Mouse (Mus musculus): ENCODE data around the gene H60b. TPM values are rescaled to one million over a fixed set of nuclear protein-coding genes. Genes with fewer than 3 reads are reported as not detected.
"Not testable (repeated sequence)": the region's sequence is repeated elsewhere in the genome, so short reads cannot be mapped to it uniquely, and the experiment has no call there.

Gene H60b
- polyA plus RNA-seq, 1 experiment from 2014 or later, result 0.59 TPM

GRCm38 (mm10) chr10:22270879-22271786 is 112.7 kb downstream of the H60b start:
- H3K9me3 ChIP-seq; H3K27ac ChIP-seq; H3K4me3 ChIP-seq (replicated peaks); H3K4me2 ChIP-seq; H3K9ac ChIP-seq; H3K36me3 ChIP-seq (replicated peaks): not testable (repeated sequence)
- Histone ChIP-seq H3K4me1 (peaks cover 19% of the 10 kb centered on the region), H3K27me3 (peaks cover 19% of the 10 kb centered on the region)
- 21% methylated on average over 8 of the region's 8 CpGs for WGBS
- ATAC-seq (ENCODE audit: low FRiP score), result peak; percentile 67; the same call in 1 of the 2 replicates

GRCm38 (mm10) chr10:22272914-22273683 is 114.7 kb downstream of the H60b start:
- H3K4me1 ChIP-seq, result peaks cover 19% of the 10 kb centered on the region
- peak overlapping the region; percentile 40; the same call in 1 of the 2 replicates for H3K9ac ChIP-seq
- peak; percentile 61; the same call in 1 of the 2 replicates for ATAC-seq (ENCODE audit: low FRiP score)
- not testable (repeated sequence) for H3K27ac ChIP-seq; H3K9me3 ChIP-seq; H3K36me3 ChIP-seq (replicated peaks)
- peaks cover 19% of the 10 kb centered on the region for H3K27me3 ChIP-seq
- WGBS, result 2% methylated on average over 37 of the region's 37 CpGs
- H3K4me2 ChIP-seq, result peak overlapping the region; percentile 84
- H3K4me3 ChIP-seq (replicated peaks), result peak overlapping the region; percentile 48

- H3K9me3 ChIP-seq, result no peaks in the 10 kb centered on the region
- H3K4me1 ChIP-seq, result peaks cover 19% of the 10 kb centered on the region
- peak overlapping the region; percentile 48 for H3K4me3 ChIP-seq (replicated peaks)
- H3K4me2 ChIP-seq, result peak overlapping the region; percentile 84
- peak overlapping the region; percentile 40 for H3K9ac ChIP-seq
- under 1% methylated on average over 41 of the region's 41 CpGs for WGBS
- H3K27me3 ChIP-seq, result peaks cover 19% of the 10 kb centered on the region
- no peak overlapping the region for H3K27ac ChIP-seq
- H3K36me3 ChIP-seq (replicated peaks), result no peaks in the 10 kb centered on the region
- ATAC-seq (ENCODE audit: low FRiP score), result no peak
These were observed 115.4 kb downstream of the H60b start for GRCm38 (mm10) chr10:22273684-22274305.

GRCm38 (mm10) chr10:22274445-22275057 is 116.2 kb downstream of the H60b start:
- Histone ChIP-seq H3K4me1 (peaks cover 19% of the 10 kb centered on the region), H3K27ac (no peak overlapping the region), H3K4me2 (peak overlapping the region; percentile 84), H3K9me3 (no peaks in the 10 kb centered on the region), H3K27me3 (peaks cover 19% of the 10 kb centered on the region), H3K36me3 (replicated peaks) (no peaks in the 10 kb centered on the region), H3K9ac (0 out of 2 replicates have a peak overlapping the region, but pooled peaks have one; percentile 38), H3K4me3 (replicated peaks) (peak overlapping the region; percentile 48)
- ATAC-seq (ENCODE audit: low FRiP score), result no peak; the same call in 1 of the 2 replicates
- 4% methylated on average over 19 of the region's 19 CpGs for WGBS

DNA sequence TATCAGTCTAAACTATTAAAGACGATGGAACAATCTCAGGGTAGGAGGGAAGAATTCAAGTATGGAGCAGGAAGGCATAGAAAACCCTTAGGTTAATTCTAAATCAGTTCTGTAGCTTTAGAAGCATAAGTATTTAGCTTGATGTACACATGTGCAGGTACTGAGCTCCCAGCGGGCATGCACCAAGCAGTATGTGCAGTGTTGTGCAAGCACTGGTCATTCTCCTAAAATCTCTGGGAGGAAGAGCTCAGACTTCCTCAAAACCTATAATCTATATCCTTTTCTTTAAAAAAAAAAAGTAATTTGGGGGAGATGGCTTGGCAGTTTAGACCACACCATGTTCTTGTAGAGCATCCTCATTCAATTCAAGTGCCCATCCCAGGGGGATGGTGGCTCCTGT is 120.1 kb downstream of the H60b start:
- not testable (repeated sequence) for H3K4me2 ChIP-seq; H3K4me3 ChIP-seq (replicated peaks); H3K36me3 ChIP-seq (replicated peaks); H3K27ac ChIP-seq; H3K9me3 ChIP-seq; H3K9ac ChIP-seq; ATAC-seq (ENCODE audit: low FRiP score)
- 82% methylated on average over 2 of the region's 2 CpGs for WGBS
- Histone ChIP-seq H3K4me1 (peaks cover 12% of the 10 kb centered on the region), H3K27me3 (peaks cover 22% of the 10 kb centered on the region)

DNA sequence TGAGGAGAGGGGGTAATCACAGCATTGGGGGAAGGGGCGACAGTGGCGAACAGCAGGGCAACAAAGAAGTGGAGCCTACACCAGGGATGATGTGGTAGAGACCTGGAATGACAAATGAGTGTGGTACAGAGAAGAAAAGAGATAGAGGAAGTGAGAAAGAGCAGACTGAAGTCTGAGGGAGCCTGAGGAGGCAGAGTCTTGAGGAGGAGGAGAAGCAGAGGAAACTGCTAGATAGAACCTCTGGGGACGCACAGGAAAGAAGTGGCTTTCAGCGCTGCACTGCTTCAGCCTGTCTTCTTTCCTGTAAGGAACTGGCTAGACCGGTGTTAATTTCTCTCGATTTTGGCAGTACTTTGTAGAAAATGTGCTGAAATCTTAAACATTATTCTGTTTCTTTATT is 124.4 kb downstream of the H60b start:
- no peaks in the 10 kb centered on the region for H3K9me3 ChIP-seq
- H3K4me2 ChIP-seq, result no peak overlapping the region
- H3K9ac ChIP-seq, result no peak overlapping the region
- no peak overlapping the region for H3K4me3 ChIP-seq (replicated peaks)
- 0 out of 2 replicates have a peak, but pooled peaks cover 13% of the 10 kb centered on the region for H3K27me3 ChIP-seq
- no peak for ATAC-seq (ENCODE audit: low FRiP score)
- no peak overlapping the region for H3K27ac ChIP-seq
- 57% methylated on average over 6 of the region's 6 CpGs for WGBS
- H3K36me3 ChIP-seq (replicated peaks), result no peaks in the 10 kb centered on the region
- H3K4me1 ChIP-seq, result no peaks in the 10 kb centered on the region

GRCm38 (mm10) chr10:22295676-22296075 is 137.3 kb downstream of the H60b start:
- Histone ChIP-seq H3K36me3 (replicated peaks) (no peaks in the 10 kb centered on the region), H3K27me3 (no peaks in the 10 kb centered on the region), H3K4me3 (replicated peaks) (no peak overlapping the region), H3K4me2 (no peak overlapping the region), H3K9me3 (no peaks in the 10 kb centered on the region), H3K27ac (no peak overlapping the region), H3K9ac (no peak overlapping the region), H3K4me1 (no peaks in the 10 kb centered on the region)
- 45% methylated on average over 1 of the region's 1 CpGs for WGBS
- no peak for ATAC-seq (ENCODE audit: low FRiP score)

DNA sequence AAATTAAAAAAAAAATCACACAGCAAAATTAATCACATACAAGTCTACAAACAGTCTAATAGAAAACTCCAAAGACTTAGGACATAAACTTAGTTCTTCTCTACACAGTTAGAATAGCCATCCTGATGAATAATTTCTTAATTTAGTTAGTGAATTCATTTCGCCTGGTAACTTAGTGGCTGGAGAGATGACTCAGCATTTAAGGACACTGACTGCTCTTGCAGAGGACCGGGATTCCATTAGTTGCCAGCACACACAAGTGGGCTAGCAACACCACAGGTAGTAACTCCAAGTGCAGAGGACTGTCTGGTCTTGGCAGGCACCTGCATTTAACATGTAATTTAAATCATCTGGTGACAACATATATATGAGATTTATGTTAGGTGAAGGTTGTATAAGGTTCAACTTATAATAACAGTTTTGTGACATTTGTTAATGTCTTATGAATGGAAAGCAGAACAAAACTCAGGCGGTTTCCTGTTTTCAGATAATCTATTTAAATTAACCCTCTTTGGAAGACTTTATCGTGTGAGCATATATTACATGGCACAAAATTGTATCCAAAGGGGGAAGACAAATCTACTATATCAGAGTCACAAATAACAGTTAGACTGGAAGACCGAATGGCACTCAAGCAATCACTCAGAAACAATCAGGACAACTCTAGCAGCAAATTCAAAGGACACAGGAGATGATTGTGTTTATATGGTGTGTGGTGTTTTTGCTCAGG is 138.8 kb downstream of the H60b start:
- Histone ChIP-seq H3K9ac (no peak overlapping the region), H3K4me2 (no peak overlapping the region), H3K27ac (no peak overlapping the region), H3K27me3 (no peaks in the 10 kb centered on the region), H3K9me3 (no peaks in the 10 kb centered on the region), H3K36me3 (replicated peaks) (no peaks in the 10 kb centered on the region), H3K4me3 (replicated peaks) (no peak overlapping the region), H3K4me1 (no peaks in the 10 kb centered on the region)
- 84% methylated on average over 5 of the region's 5 CpGs for WGBS
- no peak for ATAC-seq (ENCODE audit: low FRiP score)

DNA sequence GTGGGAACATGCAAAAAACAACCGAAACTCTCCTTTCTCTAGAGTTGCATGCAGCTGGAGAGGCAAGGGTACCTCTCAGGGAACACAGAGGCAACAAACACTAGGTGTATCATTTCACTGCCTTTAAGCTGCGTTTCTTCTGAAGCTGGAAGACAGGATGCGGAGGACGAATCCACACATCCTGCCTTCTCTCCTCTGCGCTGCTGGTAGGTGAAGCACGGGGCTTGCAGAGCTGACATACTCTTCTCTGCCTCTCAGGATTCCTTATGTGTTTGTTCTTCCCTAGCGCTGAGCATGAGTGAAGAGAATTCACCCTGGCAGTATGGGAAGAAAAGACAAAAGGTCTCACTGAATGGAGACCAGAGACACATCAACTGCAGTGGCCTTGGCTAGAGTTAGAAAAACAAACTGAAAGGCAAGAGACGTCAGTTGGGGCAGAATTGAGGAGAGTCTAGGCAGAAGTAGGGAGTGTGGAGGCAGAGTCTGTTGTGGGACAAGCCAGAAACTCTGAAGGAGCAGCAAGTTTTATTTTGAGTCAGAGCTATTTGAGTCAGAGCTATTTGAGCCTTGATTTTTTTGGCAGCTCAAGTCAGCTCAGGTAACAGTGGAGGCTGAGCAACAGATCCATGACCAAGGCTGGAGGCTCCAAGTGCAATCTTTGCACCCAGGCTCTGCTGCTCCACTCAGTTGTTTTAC is 139.5 kb downstream of the H60b start:
- ATAC-seq (ENCODE audit: low FRiP score), result no peak
- Histone ChIP-seq H3K27me3 (no peaks in the 10 kb centered on the region), H3K4me3 (replicated peaks) (no peak overlapping the region), H3K4me1 (no peaks in the 10 kb centered on the region), H3K9me3 (no peaks in the 10 kb centered on the region), H3K9ac (no peak overlapping the region), H3K27ac (no peak overlapping the region), H3K4me2 (no peak overlapping the region), H3K36me3 (replicated peaks) (no peaks in the 10 kb centered on the region)
- 71% methylated on average over 8 of the region's 8 CpGs for WGBS

DNA sequence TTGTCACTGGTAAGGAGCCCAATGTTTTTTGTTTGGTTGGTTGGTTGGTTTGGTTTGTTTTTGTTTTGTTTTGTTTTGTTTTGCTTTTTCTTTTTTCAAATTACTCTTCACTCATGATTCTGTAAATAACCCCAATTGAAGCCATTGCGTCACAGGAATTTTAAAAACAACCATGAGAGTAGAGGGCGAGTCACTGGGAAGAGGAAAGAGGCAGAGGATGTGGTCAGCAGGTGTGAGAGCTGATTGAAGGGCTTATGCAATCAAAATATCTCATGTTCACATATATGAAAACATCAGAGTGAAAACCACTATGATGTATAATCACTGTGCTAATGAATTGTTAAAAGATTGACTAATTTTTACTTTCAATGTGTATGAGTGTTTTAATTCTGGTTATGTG is 140.9 kb downstream of the H60b start:
- 68% methylated on average over 2 of the region's 2 CpGs for WGBS
- Histone ChIP-seq H3K4me1 (no peaks in the 10 kb centered on the region), H3K4me2 (no peak overlapping the region), H3K9ac (no peak overlapping the region), H3K27me3 (no peaks in the 10 kb centered on the region), H3K36me3 (replicated peaks) (no peaks in the 10 kb centered on the region), H3K4me3 (replicated peaks) (no peak overlapping the region), H3K27ac (no peak overlapping the region), H3K9me3 (no peaks in the 10 kb centered on the region)
- no peak for ATAC-seq (ENCODE audit: low FRiP score)

GRCm38 (mm10) chr10:22301641-22302040 is 143.3 kb downstream of the H60b start:
- WGBS, result 78% methylated on average over 1 of the region's 1 CpGs
- Histone ChIP-seq H3K27me3 (no peaks in the 10 kb centered on the region), H3K9ac (no peak overlapping the region), H3K4me1 (no peaks in the 10 kb centered on the region), H3K4me2 (no peak overlapping the region), H3K36me3 (replicated peaks) (no peaks in the 10 kb centered on the region), H3K4me3 (replicated peaks) (no peak overlapping the region), H3K27ac (no peak overlapping the region), H3K9me3 (no peaks in the 10 kb centered on the region)
- ATAC-seq (ENCODE audit: low FRiP score), result no peak
